Mouse (Mus musculus) liver, adult 2 months (tissue): Measurements from ENCODE around the gene Lyar.

ENCODE experiments used
- CTCF ChIP-seq: fragments of 200-500 bp; IDR thresholded peaks from 2 replicates; pipeline ENCODE4 v1.5.1; 2011; ENCODE audit warnings: low read depth, low read length, control low read depth
- POLR2A ChIP-seq: fragments of 200-500 bp; IDR thresholded peaks from 2 replicates; pipeline ENCODE4 v1.6.1; 2011; ENCODE audit warnings: low read length, control low read depth; ENCODE audit not compliant: insufficient read depth; ENCODE audit errors: extremely low read depth

- TF ChIP-seq CTCF (no peak), POLR2A (no peak)
Measured at GRCm38 (mm10) chr5:38196821-38197481, 23.3 kb upstream of the Lyar start.
